Mouse (Mus musculus): ENCODE data around the gene Kcnq1.

Kcnq1 gene

GRCm38 (mm10) chr7:143275030-143275429, 168.9 kb downstream of the Kcnq1 start:
- DNase-seq (ENCODE audit: low spot score), result no peak

GRCm38 (mm10) chr7:143283625-143284024, 177.5 kb downstream of the Kcnq1 start:
- DNase-seq (ENCODE audit: low spot score), result no peak

DNA sequence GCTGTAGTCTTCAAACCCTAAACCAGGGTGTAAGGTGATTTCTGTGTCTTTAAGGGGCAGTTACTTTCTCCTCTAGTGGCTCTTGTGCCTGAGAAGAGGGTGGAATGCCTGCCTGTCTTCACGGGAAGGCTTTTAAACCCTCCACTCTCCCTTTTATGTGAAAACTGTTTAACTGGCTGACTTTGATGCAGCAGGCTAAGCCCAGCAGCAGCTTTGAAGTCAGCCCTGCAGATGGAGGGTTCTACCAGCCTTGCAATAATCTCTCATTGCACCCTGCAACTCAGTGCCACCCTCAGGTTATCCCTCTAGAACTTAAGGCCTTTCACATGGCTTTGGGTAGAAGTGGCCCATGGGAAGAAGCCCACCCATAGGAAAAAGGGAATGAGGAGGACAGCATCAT, 178.7 kb downstream of the Kcnq1 start:
- no peak for DNase-seq (ENCODE audit: low spot score)

GRCm38 (mm10) chr7:143285440-143285839, 179.3 kb downstream of the Kcnq1 start:
- no peak for DNase-seq (ENCODE audit: low spot score)

GRCm38 (mm10) chr7:143286532-143287290, 180.5 kb downstream of the Kcnq1 start:
- DNase-seq (ENCODE audit: low spot score), result no peak

- DNase-seq (ENCODE audit: low spot score), result no peak
Measured at GRCm38 (mm10) chr7:143288135-143288534, 182.0 kb downstream of the Kcnq1 start.

DNA sequence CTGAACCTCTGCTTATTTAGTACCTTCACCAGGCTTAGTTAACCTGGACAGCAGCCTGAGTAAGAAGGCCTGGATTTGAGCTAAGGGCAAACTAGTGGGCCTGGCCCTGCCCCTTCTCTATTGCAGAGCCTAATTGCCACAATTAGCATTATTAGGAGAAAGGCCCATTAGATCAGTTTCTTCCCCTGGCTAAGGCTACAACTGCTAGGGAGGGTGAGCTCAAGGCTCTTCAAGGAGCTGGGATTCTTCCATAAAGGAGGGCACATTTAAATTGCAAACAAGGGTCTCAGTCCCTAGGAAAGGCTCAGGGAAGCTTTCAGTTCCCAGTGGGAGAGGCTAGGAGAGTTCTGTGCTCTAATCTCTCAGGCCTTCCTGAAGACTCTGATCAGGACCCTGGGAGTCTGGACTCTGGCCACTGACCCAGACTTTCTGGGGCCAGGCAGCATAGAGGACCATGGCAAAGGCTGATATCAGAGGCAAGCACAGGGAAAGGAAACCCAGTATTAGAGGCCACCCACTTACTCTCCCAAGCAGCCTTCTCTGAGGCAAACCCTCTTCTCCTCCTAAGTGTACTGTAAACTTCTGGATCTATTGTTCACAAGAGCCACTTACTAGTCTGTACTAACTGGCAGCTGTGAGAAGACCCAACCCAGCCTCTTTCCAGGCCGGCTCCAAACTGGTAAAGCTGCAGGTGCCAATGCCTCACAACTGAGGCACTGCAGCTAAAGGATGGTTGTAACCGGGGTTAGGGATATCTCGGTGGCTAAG, 183.1 kb downstream of the Kcnq1 start:
- DNase-seq (ENCODE audit: low spot score), result no peak

- no peak for DNase-seq (ENCODE audit: low spot score)
Measured at GRCm38 (mm10) chr7:143294690-143295355, 188.7 kb downstream of the Kcnq1 start.

GRCm38 (mm10) chr7:143295356-143296000, 189.3 kb downstream of the Kcnq1 start:
- DNase-seq (ENCODE audit: low spot score), result peak; percentile 45

DNA sequence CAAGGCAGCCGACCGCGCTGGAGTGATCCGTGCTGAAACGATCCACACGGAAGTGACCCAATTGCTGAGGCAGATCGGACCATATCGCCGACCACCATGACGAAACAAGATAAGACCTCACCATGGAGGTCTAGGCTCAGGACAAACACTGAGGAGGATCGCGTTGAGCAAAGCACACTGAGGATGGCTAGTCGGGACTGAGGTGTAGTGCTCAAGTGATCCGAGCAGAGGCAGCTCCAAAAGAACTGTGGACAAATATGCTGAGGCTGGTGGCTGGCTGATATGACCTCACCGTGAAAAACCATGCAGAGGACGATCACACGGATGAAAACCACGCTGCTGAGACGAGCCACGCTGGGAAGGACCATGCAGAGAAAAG, 189.8 kb downstream of the Kcnq1 start:
- DNase-seq (ENCODE audit: low spot score), result no peak

DNA sequence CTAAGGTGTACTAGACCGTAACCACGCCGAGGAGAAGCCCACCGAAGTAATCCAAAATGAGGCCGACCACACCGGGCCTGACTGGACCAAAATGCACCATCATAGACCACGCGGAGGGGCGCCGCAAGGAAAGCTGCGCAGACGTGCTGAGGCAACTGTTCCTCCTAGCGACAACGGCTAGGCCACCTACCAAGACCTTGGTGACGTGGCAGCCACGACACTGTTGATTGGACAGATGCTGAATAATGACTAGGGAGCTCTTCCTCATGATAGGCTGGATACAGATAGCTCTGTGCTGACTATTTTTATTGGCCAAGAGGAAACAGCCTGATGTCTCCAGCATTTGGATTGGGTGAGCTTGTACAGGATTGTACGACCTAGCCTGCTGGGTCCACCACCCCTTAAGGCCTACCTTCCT, 190.2 kb downstream of the Kcnq1 start:
- peak; percentile 87 for DNase-seq (ENCODE audit: low spot score)

- no peak for DNase-seq (ENCODE audit: low spot score)
Measured at GRCm38 (mm10) chr7:143300037-143300436, 193.9 kb downstream of the Kcnq1 start.

DNA sequence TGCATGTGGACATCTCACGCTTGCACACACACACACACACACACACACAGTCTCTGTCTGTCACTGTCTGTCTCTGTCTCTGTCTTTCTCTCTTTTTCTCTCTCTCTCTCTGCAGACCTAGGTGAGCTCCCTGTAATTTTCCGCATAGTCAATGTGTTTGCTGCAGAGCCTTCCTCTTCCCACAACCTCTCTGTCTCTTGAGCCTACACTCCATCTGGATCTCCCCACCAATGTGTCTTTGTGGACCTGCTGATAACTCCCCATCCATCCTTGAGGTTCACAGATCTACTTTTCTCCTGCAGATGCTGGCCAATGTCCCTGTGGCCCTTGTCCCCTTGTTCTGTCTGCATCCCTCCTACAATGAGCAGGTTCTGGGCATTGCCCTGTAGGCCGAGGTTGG, 194.5 kb downstream of the Kcnq1 start:
- DNase-seq (ENCODE audit: low spot score), result no peak

DNA sequence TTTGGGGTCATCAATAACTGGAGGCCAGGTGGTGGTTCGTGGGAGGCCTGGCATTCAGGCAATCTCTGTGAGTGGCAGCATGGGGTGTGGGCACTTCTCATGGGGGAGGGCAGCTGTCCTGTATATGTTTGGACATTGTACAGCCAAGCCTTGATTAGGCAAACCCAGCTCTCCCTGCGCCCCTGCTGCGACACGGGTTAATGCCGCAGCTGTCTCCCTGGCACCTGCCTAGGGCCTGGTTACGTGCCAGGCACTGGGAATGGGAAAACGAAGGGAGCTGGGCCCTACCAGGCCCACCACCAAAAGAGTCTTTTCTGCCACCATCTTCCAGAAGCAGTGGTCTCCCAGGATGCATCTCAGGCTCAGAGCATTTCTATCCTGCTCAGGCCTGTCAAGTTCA, 196.0 kb downstream of the Kcnq1 start:
- DNase-seq (ENCODE audit: low spot score), result no peak

DNA sequence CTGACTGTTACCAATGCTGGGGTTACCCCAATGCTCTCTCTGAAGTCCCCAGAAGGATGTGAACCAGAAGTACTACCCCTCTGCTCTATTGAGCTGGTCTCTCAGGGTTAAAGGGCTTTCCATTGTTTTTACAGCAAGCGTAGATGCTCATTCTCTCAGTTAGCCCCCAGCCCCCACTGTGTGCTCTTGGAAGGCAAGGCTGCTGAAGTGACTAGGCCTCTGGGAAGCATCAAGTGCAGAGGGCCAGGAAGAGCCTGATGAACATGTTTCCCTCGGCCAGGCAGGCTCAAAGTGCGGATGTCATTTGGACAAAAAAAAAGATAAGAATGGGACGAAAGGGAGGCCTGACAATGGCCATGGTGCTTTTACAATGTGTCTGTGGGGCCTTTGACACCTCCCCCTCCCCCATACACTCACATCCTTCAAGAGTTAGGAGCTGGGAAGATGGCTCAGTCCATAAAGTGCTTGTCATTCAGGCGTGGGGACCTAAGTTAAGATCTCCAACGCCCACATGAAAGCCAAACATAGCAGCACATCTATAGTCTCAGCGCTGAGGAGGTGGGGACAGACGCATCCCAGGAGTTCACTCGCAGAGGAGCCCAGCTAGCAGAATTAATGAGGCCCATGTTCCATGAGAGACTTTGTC, 196.6 kb downstream of the Kcnq1 start:
- DNase-seq (ENCODE audit: low spot score), result no peak

GRCm38 (mm10) chr7:143303557-143303956, 197.4 kb downstream of the Kcnq1 start:
- DNase-seq (ENCODE audit: low spot score), result no peak

DNA sequence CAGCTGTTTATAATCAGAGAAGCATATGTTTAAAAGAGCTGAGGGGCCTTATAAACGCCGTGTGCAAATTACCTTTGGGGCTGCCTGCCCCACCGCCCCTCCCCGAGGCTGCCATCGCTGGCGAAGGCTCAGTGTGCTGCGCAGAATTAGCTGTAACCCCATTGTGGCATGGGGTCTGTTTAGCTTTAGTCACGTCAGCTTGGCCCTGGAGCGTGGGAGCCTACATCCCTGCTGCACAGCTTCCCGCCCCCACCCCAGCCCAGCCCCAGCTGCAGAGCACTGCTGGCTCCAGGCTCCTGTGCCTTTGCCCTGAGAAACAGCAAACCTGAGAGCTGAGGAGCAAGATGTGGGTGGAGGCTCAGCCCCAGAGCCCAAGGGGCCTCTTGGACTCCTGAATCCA, 199.6 kb downstream of the Kcnq1 start:
- no peak for DNase-seq (ENCODE audit: low spot score)

DNA sequence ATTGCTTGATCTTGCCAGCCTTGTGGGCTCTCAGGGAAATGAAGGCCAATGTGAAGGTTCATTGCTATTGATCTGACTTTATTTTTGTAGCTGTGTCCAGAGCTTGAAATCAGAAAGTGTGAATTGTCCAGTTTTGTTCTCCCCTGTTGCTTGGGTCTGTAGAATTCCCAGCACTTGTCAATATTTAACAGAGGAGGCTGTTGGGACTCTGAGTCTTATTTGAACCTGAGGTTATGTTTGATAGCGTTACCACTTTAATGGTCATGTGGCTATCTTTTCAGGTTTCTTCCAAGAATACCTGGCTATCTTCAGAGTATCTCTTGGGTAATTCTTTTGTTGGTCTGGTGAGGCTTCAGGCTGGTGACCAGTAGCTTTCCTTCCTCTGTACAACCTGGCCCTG, 201.8 kb downstream of the Kcnq1 start:
- no peak for DNase-seq (ENCODE audit: low spot score)

- peak; percentile 13 for DNase-seq (ENCODE audit: low spot score)
Measured at GRCm38 (mm10) chr7:143310311-143310710, 204.1 kb downstream of the Kcnq1 start.

- DNase-seq (ENCODE audit: low spot score), result no peak
Measured at GRCm38 (mm10) chr7:143310847-143311246, 204.7 kb downstream of the Kcnq1 start.

GRCm38 (mm10) chr7:143311471-143311870, 205.3 kb downstream of the Kcnq1 start:
- DNase-seq (ENCODE audit: low spot score), result no peak
